Mouse (Mus musculus): ENCODE measurements around the gene Trub1.

DNA sequence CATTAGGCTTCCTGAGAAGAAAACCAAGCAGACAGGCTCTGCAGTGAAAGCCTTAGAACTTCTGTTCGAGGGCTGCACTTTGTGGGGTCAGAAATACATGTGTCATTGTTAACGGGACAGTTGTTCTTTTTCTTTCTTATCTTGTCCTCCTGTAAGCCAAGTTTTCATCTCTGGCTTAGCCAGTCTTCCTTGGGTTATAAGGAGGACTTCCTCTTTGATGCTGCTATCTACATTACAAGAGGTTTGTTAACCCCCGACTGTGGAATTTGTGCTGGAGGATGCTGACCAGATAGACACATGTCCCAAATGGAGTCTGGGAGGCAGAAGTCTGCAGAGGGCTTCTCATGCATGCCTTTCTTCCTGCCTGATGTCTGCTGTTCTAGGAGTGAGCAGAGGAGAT lies 39.5 kb upstream of the Trub1 start:
- TF ChIP-seq POLR2A (IDR thresholded peaks at IDR 0.05; ENCODE audit: insufficient read length, low read depth) (no peak), USF1 (IDR thresholded peaks at IDR 0.05; ENCODE audit: low read depth) (no peak), MYOG (IDR thresholded peaks at IDR 0.05; ENCODE audit: control insufficient read depth in 1 of 3, insufficient read depth in 1 of 3, insufficient read length in 2 of 3, low read depth in 2 of 3) (no peak), TCF12 (IDR thresholded peaks at IDR 0.05; ENCODE audit: insufficient read depth, poor library complexity, severe bottlenecking) (no peak), E2F4 (IDR thresholded peaks at IDR 0.05; ENCODE audit: insufficient read depth) (no peak), MAX (IDR thresholded peaks at IDR 0.05; ENCODE audit: low read depth) (no peak), CEBPB (IDR thresholded peaks at IDR 0.05; ENCODE audit: insufficient read depth, poor library complexity, severe bottlenecking) (no peak), TCF3 (IDR thresholded peaks at IDR 0.05; ENCODE audit: insufficient read length, low read depth) (no peak), MYOD1 (IDR thresholded peaks at IDR 0.05; ENCODE audit: control insufficient read depth in 1 of 3, insufficient read length in 2 of 3, low read depth in 2 of 3) (no peak), POLR2AphosphoS2 (IDR thresholded peaks at IDR 0.05; ENCODE audit: insufficient read length, low read depth) (no peak), SRF (IDR thresholded peaks at IDR 0.05; ENCODE audit: control insufficient read depth, insufficient read length, low read depth) (no peak)
